Mouse (Mus musculus) kidney, embryonic 15.5 days (tissue): Measurements from ENCODE around the gene Riok1. TPM values are rescaled to one million over a fixed set of nuclear protein-coding genes. Genes with fewer than 3 reads are reported as not detected.

Experiments
- ATAC-seq: fragments of 200-750 bp; cut with Nextera tagmentation; replicated peaks from 2 replicates; pipeline ENCODE4 v1.8.0; 2017; ENCODE audit warnings: moderate TSS enrichment; ENCODE audit not compliant: low FRiP score
- H3K27ac ChIP-seq: fragments of 300-500 bp; sonication (generic); 2 replicates; pipeline ENCODE4 v1.5.1; 2015; ENCODE audit warnings: mild to moderate bottlenecking, inconsistent platforms
- H3K27me3 ChIP-seq: fragments of 300-500 bp; sonication (generic); 2 replicates; pipeline ENCODE4 v1.6.1; 2015; ENCODE audit warnings: inconsistent platforms
- H3K36me3 ChIP-seq: fragments of 300-500 bp; sonication (generic); 2 replicates; pipeline ENCODE4 v1.6.1; 2015; ENCODE audit warnings: inconsistent platforms
- H3K4me1 ChIP-seq: fragments of 300-500 bp; sonication (generic); 2 replicates; pipeline ENCODE4 v1.6.1; 2015; ENCODE audit warnings: inconsistent platforms
- H3K4me2 ChIP-seq: fragments of 300-500 bp; sonication (generic); 2 replicates; pipeline ENCODE4 v1.6.1; 2015; ENCODE audit warnings: moderate library complexity, mild to moderate bottlenecking, inconsistent platforms
- H3K4me3 ChIP-seq: fragments of 300-500 bp; sonication (generic); replicated peaks from 2 replicates; pipeline ENCODE4 v1.5.1; 2015; ENCODE audit warnings: mild to moderate bottlenecking, inconsistent platforms
- H3K9ac ChIP-seq: fragments of 300-500 bp; sonication (generic); 2 replicates; pipeline ENCODE4 v1.6.1; 2015; ENCODE audit warnings: mild to moderate bottlenecking, inconsistent platforms
- H3K9me3 ChIP-seq: fragments of 300-500 bp; sonication (generic); replicated peaks from 2 replicates; pipeline ENCODE4 v1.6.1; 2016; ENCODE audit warnings: inconsistent platforms
- WGBS: fragments of 180-500 bp; shearing (Covaris S2); methylation state at CpG from one replicate; pipeline ENCODE4 v1.1.7; 2015; ENCODE audit warnings: mixed read lengths; 5-methylcytosine and 5-hydroxymethylcytosine counted together
- polyA plus RNA-seq: library from polyadenylated mRNA; unstranded; fragments of >200 nt; fragmentation: Nextera tagmentation; extraction: Ambion mirVana; gene quantifications from 2 replicates; pipeline ENCODE4 v1.2.1, GENCODE M21; 2015

The Riok1 gene
- polyA plus RNA-seq, 1 experiment from 2014 or later: 54.7 TPM

- Histone ChIP-seq H3K4me3 (no peak overlapping the region), H3K27me3 (no peaks in the 10 kb centered on the region), H3K4me1 (peaks cover 14% of the 10 kb centered on the region), H3K36me3 (no peaks in the 10 kb centered on the region), H3K4me2 (no peak overlapping the region), H3K9ac (no peak overlapping the region), H3K27ac (no peak overlapping the region), H3K9me3 (no peaks in the 10 kb centered on the region)
- 70% methylated on average over 18 of the region's 18 CpGs for WGBS
- no peak for ATAC-seq
These were observed 36.8 kb downstream of the Riok1 start for GRCm38 (mm10) chr13:38073374-38074307.

GRCm38 (mm10) chr13:38074404-38074803, 37.6 kb downstream of the Riok1 start:
- H3K9me3 ChIP-seq: no peaks in the 10 kb centered on the region
- 29% methylated on average over 5 of the region's 5 CpGs for WGBS
- peaks cover 14% of the 10 kb centered on the region for H3K4me1 ChIP-seq
- ATAC-seq: no peak
- H3K4me3 ChIP-seq: no peak overlapping the region
- H3K27ac ChIP-seq: no peak overlapping the region
- H3K27me3 ChIP-seq: no peaks in the 10 kb centered on the region
- no peak overlapping the region for H3K4me2 ChIP-seq
- H3K9ac ChIP-seq: no peak overlapping the region
- H3K36me3 ChIP-seq: no peaks in the 10 kb centered on the region

- Histone ChIP-seq H3K36me3 (no peaks in the 10 kb centered on the region), H3K27ac (no peak overlapping the region), H3K9ac (no peak overlapping the region), H3K4me2 (peak overlapping the region; percentile 15; the same call in 1 of the 2 replicates), H3K4me3 (no peak overlapping the region), H3K27me3 (no peaks in the 10 kb centered on the region), H3K9me3 (no peaks in the 10 kb centered on the region), H3K4me1 (peaks cover 14% of the 10 kb centered on the region)
- no peak for ATAC-seq
- WGBS: 20% methylated on average over 11 of the region's 11 CpGs
These were observed 40.3 kb downstream of the Riok1 start for GRCm38 (mm10) chr13:38077113-38077512.

GRCm38 (mm10) chr13:38078836-38079235, 42.0 kb downstream of the Riok1 start:
- Histone ChIP-seq H3K9me3 (no peaks in the 10 kb centered on the region), H3K4me2 (no peak overlapping the region), H3K4me3 (no peak overlapping the region), H3K36me3 (no peaks in the 10 kb centered on the region), H3K9ac (no peak overlapping the region), H3K27ac (no peak overlapping the region), H3K27me3 (no peaks in the 10 kb centered on the region), H3K4me1 (peaks cover 14% of the 10 kb centered on the region)
- 46% methylated on average over 6 of the region's 6 CpGs for WGBS
- ATAC-seq: no peak

GRCm38 (mm10) chr13:38079366-38079765, 42.6 kb downstream of the Riok1 start:
- WGBS: 72% methylated on average over 5 of the region's 5 CpGs
- no peaks in the 10 kb centered on the region for H3K9me3 ChIP-seq
- H3K9ac ChIP-seq: no peak overlapping the region
- H3K27ac ChIP-seq: no peak overlapping the region
- peaks cover 10% of the 10 kb centered on the region for H3K4me1 ChIP-seq
- ATAC-seq: no peak
- H3K36me3 ChIP-seq: no peaks in the 10 kb centered on the region
- no peak overlapping the region for H3K4me3 ChIP-seq
- H3K4me2 ChIP-seq: no peak overlapping the region
- no peaks in the 10 kb centered on the region for H3K27me3 ChIP-seq

- WGBS: 40% methylated on average over 9 of the region's 9 CpGs
- no peak overlapping the region for H3K9ac ChIP-seq
- no peaks in the 10 kb centered on the region for H3K9me3 ChIP-seq
- H3K4me3 ChIP-seq: no peak overlapping the region
- ATAC-seq: no peak
- no peak overlapping the region for H3K27ac ChIP-seq
- H3K27me3 ChIP-seq: no peaks in the 10 kb centered on the region
- no peak overlapping the region for H3K4me2 ChIP-seq
- no peaks in the 10 kb centered on the region for H3K36me3 ChIP-seq
- peaks cover 6% of the 10 kb centered on the region; the same call in 1 of the 2 replicates for H3K4me1 ChIP-seq
These were observed 43.2 kb downstream of the Riok1 start for GRCm38 (mm10) chr13:38080014-38080413.

GRCm38 (mm10) chr13:38080725-38081124, 43.9 kb downstream of the Riok1 start:
- ATAC-seq: no peak
- H3K9me3 ChIP-seq: no peaks in the 10 kb centered on the region
- no peaks in the 10 kb centered on the region for H3K27me3 ChIP-seq
- H3K4me3 ChIP-seq: no peak overlapping the region
- 79% methylated on average over 14 of the region's 14 CpGs for WGBS
- H3K36me3 ChIP-seq: no peaks in the 10 kb centered on the region
- H3K9ac ChIP-seq: no peak overlapping the region
- peaks cover 6% of the 10 kb centered on the region; the same call in 1 of the 2 replicates for H3K4me1 ChIP-seq
- H3K4me2 ChIP-seq: no peak overlapping the region
- no peak overlapping the region for H3K27ac ChIP-seq

GRCm38 (mm10) chr13:38081161-38081560, 44.4 kb downstream of the Riok1 start:
- Histone ChIP-seq H3K4me2 (no peak overlapping the region), H3K4me1 (peaks cover 6% of the 10 kb centered on the region; the same call in 1 of the 2 replicates), H3K27me3 (no peaks in the 10 kb centered on the region), H3K36me3 (no peaks in the 10 kb centered on the region), H3K27ac (no peak overlapping the region), H3K4me3 (no peak overlapping the region), H3K9me3 (no peaks in the 10 kb centered on the region), H3K9ac (no peak overlapping the region)
- WGBS: 77% methylated on average over 7 of the region's 7 CpGs
- ATAC-seq: no peak

GRCm38 (mm10) chr13:38086711-38087110, 49.9 kb downstream of the Riok1 start:
- no peaks in the 10 kb centered on the region for H3K36me3 ChIP-seq
- H3K27me3 ChIP-seq: no peaks in the 10 kb centered on the region
- ATAC-seq: no peak
- H3K4me3 ChIP-seq: no peak overlapping the region
- no peak overlapping the region for H3K4me2 ChIP-seq
- H3K9ac ChIP-seq: no peak overlapping the region
- H3K4me1 ChIP-seq: 0 out of 2 replicates have a peak, but pooled peaks cover 8% of the 10 kb centered on the region
- 57% methylated on average over 3 of the region's 3 CpGs for WGBS
- no peaks in the 10 kb centered on the region for H3K9me3 ChIP-seq
- H3K27ac ChIP-seq: no peak overlapping the region

GRCm38 (mm10) chr13:38088008-38088407, 51.2 kb downstream of the Riok1 start:
- no peak overlapping the region for H3K4me3 ChIP-seq
- 0 out of 2 replicates have a peak, but pooled peaks cover 8% of the 10 kb centered on the region for H3K4me1 ChIP-seq
- no peak overlapping the region for H3K4me2 ChIP-seq
- WGBS: 68% methylated on average over 3 of the region's 3 CpGs
- H3K9me3 ChIP-seq: no peaks in the 10 kb centered on the region
- H3K9ac ChIP-seq: no peak overlapping the region
- ATAC-seq: no peak
- H3K27ac ChIP-seq: no peak overlapping the region
- no peaks in the 10 kb centered on the region for H3K36me3 ChIP-seq
- no peaks in the 10 kb centered on the region for H3K27me3 ChIP-seq

GRCm38 (mm10) chr13:38089449-38089848, 52.7 kb downstream of the Riok1 start:
- ATAC-seq: no peak
- H3K9ac ChIP-seq: no peak overlapping the region
- H3K36me3 ChIP-seq: no peaks in the 10 kb centered on the region
- H3K27me3 ChIP-seq: no peaks in the 10 kb centered on the region
- no peak overlapping the region for H3K27ac ChIP-seq
- no peak overlapping the region for H3K4me3 ChIP-seq
- WGBS: 88% methylated on average over 6 of the region's 6 CpGs
- H3K4me1 ChIP-seq: 0 out of 2 replicates have a peak, but pooled peaks cover 8% of the 10 kb centered on the region
- no peaks in the 10 kb centered on the region for H3K9me3 ChIP-seq
- H3K4me2 ChIP-seq: no peak overlapping the region

GRCm38 (mm10) chr13:38089871-38090270, 53.1 kb downstream of the Riok1 start:
- no peaks in the 10 kb centered on the region for H3K27me3 ChIP-seq
- H3K4me2 ChIP-seq: no peak overlapping the region
- no peak overlapping the region for H3K4me3 ChIP-seq
- 0 out of 2 replicates have a peak, but pooled peaks cover 8% of the 10 kb centered on the region for H3K4me1 ChIP-seq
- no peak for ATAC-seq
- H3K36me3 ChIP-seq: no peaks in the 10 kb centered on the region
- 76% methylated on average over 4 of the region's 4 CpGs for WGBS
- H3K27ac ChIP-seq: no peak overlapping the region
- H3K9ac ChIP-seq: no peak overlapping the region
- no peaks in the 10 kb centered on the region for H3K9me3 ChIP-seq
